Mouse (Mus musculus): Measurements from ENCODE around the gene Plxna4.

The Plxna4 gene

DNA sequence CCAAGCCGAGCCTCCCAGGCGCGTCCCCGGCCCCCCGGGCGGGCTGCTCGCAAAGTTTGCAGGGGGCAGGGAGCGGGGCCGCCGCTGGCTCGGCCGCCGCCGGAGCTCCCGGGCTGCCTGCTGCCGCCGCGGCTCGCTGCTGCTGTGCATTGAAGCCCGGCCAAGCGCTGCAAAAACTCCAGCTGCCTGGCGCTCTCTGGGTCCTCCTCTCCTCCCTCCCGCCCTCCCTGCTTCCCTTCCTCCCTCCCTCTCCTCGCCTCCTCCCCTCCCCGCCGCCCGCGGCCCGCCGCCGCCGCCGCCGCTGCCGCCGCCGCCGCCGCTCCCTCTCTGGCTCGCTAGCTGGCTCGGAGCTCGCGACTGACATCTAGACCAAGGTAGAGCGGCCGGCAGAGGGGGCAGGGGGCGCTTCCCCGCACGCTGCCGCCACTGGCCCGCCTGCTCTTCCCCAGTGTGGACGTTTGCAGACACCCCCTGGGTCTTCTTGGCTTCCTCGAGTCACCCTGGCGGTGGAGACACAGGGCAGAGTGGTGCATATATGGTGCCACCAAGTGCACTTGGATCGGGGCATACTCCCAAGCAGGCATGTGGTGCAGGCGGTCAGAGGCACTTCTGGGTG is at the start of gene Plxna4:
Plxna4 (minus strand) TSS at position 137 of the 616 bp plus-strand sequence.
- no peak for DNase-seq (ENCODE audit: low read depth, low spot score)

DNA sequence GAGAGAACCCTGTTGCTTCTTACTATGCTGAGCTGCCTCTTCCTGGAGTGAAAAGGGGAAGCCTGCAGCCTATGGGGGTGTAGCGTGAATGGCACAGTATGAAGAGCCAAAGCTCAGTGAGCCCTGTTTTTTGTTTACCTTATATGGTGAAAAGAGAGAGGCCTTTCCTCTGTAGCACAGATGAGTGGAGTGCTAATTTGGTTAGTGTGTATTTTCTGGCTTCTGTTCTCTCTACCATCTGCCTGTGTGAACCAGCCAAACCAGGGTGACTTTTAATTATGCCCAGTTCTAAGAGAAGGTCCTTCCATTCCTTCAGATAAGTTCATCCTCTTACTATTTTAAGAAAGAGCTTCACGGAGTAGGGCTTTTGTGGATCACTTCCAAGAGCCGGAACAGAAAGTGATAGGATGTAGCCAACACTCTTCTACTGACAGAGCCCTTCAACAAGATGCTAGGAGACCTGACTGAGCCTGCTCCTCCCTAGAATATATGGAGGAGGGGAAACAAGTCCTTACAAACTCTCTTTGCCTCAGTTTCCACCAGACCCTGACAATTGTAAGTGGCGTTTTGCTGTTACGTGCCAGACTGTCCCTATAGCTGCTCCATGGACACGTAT is 49.7 kb upstream of the Plxna4 start:
- DNase-seq (ENCODE audit: low read depth, low spot score) = no peak

DNA sequence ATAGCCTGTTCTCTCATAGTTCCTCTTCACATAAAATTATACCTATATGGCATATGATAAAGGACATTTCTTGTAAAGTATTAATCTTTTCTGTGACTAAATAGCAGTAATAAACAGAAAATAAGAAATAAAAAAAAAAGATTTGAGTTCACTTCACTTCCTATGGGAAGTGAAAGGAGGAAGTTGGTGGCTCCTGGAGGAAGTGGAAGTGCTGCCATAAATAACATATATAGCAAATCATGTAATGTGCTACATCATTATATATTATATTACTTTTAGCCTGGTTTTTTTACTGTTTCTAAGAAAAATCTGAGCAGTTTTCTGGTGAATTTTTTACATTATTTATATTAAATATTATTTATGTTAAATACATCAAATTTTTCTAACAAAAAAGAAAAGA is 22.7 kb upstream of the Plxna4 start:
- no peak for DNase-seq (ENCODE audit: low read depth, low spot score)

DNA sequence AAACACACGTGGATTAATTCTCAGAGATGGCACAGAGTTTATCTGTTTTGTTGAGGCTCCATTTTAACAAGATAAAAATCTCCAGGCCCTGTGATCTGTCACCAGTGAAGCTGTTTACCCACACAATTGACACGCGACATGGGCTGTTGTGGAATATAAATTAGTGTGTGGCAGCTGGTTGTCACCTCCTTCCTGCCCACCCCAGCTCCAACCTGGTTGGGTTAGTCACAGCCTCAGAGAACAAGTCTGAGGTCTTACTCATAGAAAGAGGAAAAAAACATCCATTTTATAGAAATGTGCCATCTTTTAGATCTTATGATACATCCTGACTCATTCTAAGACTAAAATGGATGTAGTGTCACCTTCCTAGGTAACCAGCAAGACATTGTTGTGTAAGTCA is 18.8 kb upstream of the Plxna4 start:
- DNase-seq (ENCODE audit: low read depth, low spot score) = no peak

DNA sequence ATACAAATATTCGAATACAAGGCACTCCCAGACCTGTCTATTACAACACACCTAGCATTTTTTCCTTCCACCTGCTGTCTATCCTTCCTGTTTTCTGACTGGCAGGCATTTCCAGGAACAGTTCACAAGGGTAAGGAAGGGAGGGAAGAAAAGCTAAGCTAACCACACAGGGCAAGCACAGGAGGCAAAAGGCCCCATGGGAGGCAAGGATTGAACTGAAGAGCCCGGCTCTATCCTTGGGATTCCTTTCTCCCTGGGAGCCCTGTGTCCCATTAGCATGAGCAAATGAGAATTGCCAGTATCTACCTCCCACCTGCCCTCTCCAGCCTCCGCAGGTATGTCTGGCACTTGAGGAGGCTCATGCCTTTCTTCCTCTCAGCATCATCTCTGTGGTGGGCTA is 17.6 kb upstream of the Plxna4 start:
- no peak for DNase-seq (ENCODE audit: low read depth, low spot score)

DNA sequence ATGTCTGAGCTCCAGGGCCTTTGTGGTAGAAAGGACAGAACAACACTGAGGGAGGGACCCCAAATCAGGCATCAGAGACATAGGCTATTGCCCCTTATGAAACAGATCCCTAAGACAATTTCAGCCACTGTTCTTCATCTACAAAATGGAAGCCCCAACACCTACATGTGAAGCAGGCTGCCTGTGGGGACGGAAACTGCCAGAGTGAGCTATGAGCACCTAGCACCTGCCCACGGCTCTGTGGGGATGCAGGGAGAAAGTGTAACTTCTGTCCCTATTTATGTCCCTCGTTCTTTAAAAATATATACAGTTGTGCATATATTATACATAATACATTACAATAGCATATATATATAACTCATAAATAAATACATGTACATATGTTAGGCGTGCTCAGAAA is 16.9 kb upstream of the Plxna4 start:
- DNase-seq (ENCODE audit: low read depth, low spot score) = no peak

DNA sequence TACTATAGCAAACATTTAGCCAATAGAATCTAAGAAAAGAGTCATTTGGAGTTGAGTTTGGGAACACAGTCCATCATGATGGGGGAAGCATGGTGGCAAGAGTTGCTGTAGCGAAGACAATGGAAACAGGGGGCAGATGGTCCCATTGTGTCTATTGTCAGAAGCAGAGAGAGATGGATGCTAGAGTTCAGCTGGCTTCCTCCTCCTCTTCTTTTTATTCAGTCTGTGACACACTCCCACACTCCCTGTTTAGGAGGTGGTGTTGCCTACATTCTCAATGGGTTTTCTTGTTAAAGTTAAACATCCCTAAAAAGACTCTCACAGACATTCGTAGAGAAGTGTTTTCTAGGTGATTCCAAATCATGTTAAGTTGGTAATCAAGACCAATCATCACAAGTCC is 14.1 kb upstream of the Plxna4 start:
- no peak for DNase-seq (ENCODE audit: low read depth, low spot score)

DNA sequence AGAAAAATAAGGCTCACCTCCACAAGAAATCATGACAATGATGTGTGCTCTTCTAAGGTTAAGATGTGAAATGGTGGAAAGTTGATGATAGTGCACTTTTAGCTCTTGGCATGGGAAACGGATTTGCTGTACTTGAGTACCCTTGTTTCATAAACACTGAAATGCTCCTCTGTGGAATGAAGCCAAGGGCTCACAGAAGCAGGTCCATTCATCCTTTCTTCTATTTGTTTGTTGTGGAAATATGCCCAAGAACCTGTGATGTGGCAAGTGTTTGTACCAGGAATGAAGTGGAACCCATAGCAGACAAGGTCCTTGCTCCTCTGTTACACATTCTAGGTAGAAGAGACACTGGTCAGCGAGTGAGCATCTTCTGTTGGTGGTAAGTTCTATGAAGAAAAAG is 13.3 kb upstream of the Plxna4 start:
- DNase-seq (ENCODE audit: low read depth, low spot score) = no peak

DNA sequence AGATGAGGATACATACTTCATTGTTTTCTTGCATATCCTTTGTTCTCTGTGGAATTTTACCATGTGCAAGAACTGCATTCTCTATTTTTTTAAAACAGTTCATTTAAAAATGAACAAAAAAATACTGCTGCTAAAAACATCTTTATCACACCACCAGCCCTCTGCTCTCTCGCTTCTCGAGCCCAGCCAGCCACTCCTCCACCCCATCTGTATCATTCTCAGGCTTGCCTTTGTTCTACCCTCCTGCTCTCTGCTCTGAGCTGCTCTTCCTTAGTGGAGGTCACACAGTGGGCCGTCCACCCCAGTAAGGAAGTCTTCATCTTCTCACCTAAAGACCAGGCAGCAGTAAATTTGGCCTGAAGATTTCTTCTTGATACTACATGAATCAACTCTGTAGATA is 7.6 kb upstream of the Plxna4 start:
- no peak for DNase-seq (ENCODE audit: low read depth, low spot score)

DNA sequence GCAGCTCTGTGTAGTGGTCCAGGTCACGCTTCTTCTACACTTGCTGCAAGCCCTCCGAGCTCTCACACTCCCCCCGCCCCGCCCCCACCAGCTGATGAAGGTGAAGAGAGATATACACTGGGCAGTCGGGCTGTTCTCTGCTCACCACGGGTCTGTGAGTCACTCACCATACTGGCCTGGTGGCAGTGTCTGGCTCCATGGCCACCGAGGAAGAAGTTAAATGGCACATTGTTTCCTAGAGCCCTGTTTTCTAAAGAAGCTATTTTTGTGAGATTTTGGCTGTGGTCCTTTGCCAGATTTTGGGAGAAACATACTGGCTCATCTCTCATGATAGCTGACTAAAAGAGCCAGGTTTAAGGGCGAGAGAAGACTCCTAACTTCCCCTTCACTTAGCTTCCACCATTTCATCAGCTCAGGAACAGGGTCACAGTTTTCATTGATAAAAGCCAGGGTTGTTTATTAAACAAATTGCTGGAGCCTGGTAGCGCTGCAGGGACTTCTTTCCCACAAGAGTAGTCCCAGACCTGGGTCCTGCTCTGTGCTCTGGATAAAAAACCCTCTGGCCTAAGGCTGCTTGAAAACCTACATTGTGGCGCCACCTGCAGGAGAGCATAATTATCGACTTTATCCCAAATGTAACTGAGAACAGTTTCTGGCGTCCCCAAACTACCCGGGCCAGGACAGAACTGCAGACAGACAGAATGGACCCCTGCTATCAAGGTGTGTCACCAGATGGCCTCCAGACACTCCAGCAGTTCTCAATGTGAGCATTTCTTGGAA is 3.2 kb upstream of the Plxna4 start:
- DNase-seq (ENCODE audit: low read depth, low spot score) = peak; percentile 56

DNA sequence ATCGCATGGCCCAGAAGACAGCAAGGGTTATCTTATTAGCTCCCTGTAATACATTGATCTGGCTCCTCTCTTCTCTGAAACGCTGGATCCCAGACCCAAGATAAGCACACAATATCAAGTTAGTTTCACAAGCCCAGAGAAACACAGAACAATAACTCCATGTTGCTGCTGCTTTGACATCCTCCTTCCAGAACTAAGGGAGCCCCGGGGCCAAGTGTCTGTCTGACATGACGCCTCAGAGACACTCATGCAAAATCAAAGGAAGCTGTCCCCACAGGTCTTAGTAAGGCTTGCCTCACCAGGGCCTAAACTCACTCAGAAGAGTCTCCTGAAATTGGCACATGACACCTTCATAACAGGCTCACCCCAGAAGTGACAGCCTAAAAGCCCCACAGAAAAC is 1.6 kb upstream of the Plxna4 start:
- DNase-seq (ENCODE audit: low read depth, low spot score) = no peak

DNA sequence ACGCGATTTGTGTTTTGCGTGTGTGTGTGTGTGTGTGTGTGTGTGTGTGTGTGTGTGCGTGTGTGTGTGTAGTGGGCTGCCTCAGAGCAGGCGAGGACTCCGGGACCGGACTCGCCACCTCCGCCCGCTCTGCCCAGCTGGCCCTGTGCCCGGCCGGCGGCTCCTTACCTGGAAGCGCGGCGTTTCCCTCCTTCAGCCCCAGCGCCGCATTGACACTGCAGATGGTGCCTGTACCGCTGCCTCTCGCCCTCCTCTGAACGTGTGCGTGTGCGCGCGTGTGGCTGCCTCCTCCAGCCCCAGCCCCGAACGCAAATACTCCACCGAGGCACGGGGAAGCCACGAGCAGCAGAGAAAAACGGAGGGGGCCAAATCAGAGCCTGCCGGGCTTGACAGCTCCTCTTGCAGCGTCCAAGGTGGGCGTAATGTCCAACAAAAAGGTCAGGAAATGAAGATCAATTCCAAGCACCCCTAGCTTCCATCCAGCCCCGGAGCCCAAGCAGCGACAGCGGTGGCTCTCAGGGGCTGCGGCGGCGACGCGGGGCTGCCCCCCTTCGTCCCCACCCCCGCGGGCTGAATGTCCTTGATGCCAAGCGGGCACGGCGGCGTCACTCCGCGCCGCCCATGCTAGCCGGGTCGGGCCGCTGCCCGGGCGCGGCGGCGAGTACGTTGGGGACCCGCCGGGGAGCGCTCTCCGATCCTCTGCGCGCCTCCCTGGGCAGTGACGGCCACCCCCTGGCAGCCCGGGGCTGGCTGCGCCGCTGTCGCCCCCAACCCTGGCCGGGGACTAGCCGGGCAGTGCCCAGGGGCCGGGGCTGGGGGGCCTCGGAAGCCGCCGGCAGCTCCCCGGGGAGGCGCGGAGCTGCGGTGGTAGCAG is 619 bp downstream of the Plxna4 start:
- no peak for DNase-seq (ENCODE audit: low read depth, low spot score)

DNA sequence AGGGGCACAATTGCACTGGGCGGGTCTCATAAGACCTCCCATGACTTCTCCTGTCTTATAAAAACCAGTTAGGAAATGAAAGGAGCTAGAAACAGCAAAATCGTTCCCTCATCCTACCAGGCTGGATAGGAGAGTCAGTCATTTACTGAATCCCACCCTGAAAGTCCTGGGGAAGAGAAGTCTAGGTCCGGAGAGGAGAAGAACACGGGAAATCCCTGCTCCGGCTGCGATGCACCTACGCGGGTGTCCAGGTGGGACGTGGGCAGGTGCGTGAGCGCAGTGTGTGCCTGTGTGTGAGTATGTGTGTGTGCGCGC is 1.2 kb downstream of the Plxna4 start:
- no peak for DNase-seq (ENCODE audit: low read depth, low spot score)

DNA sequence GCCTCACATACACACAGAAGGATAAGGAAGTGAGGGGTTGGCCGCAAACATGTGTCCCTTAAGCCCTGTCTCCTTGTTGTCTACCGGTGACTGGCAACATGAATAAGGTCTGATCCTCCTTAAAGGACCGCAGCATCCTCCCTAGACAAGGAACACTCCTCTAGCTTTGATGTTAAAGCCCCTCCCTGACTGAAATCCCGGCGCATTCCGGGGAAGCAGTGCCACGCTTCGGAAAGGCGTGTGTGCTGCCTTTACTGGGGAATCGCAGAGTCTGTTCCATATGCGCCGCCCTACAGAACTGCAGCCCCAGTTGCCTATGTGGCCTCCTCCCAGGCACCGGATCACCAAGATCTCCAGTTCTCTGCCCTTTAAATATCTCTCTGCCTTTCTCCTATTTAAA is 1.6 kb downstream of the Plxna4 start:
- no peak for DNase-seq (ENCODE audit: low read depth, low spot score)

DNA sequence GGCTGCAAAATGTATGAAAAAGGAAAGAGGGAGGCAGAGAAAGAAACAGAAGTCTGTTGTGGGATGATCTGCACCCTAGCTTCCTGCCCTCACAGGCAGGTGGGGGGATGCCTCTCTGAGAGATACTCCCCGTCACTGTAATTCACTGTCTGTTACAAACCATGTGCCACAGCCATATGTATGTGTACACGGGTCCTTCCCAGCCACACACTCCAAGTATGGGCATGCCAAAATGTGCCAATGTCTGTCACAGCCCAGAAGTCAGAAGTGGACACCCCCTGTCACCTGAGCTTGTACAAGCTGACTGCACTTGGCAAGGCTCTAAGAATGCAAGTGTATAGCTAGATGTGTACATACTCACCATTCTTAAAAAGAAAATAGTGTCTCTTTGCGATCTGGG is 2.8 kb downstream of the Plxna4 start:
- no peak for DNase-seq (ENCODE audit: low read depth, low spot score)

DNA sequence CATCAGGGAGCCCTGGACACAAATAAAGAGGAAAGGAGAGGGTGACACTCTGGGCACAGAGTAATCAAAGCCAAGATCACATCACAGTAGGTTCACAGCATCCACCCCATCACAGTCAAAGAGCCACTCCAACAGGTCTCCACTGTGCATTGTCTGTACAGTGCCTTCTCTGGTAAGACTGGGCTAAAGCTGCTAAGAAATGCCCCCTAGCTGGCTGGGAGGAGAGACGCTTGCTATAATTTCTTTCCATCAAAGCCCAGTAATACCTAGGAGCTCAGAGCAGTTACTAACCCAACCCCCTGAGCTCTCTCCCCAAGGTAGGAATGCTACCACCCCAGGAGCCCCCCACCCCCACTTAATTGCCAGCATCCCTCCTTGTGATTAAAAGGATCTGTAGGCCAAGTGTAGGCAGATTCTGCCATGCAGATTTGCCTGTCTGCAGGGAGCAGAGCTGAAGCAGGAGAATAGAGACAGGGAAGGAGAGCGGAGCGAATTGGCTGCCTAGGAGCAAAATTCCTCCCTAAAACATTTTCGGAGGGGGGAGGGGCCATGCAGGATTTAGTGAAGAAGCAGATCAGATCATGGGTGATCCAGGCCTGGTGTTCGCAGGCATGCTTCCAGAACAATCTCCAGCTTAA is 3.6 kb downstream of the Plxna4 start:
- DNase-seq (ENCODE audit: low read depth, low spot score) = no peak

DNA sequence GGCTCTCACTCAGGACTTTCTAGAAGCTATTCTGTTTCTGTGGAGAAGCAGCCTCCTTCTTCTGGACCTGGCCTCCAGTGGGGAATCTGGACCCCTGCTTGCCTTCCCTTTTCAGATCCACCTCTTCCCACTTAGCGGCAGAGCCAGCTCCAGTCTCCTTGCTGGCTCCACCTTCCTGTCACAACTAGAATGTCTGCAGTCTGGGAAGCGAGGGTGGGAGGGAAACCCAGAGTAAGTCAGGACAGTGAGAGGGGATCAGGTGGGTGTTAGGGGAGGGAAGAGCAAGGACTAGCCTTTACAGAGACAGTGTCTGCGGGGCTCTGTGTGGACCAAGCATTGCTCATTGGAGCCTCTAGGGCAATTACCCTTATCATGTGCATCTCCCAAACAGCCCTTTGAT is 4.4 kb downstream of the Plxna4 start:
- no peak for DNase-seq (ENCODE audit: low read depth, low spot score)

DNA sequence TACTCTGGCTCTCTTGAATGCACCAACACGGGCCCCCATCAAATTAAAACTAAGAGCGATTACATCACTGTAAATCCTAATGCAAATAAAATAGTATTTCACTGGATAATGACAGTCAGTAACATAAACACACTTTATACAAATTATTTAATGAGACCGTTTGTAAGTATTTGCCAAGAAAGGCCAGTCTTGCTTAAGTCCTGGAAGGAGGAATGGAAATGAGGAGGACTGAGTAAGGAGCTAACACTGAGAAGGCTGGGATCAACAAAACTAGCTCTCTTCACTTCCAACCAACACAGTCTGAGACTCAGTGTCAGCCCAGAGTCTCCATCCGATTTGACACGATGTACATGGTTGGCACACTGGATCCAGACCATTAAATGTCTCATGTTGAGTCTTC is 16.5 kb downstream of the Plxna4 start:
- no peak for DNase-seq (ENCODE audit: low read depth, low spot score)

DNA sequence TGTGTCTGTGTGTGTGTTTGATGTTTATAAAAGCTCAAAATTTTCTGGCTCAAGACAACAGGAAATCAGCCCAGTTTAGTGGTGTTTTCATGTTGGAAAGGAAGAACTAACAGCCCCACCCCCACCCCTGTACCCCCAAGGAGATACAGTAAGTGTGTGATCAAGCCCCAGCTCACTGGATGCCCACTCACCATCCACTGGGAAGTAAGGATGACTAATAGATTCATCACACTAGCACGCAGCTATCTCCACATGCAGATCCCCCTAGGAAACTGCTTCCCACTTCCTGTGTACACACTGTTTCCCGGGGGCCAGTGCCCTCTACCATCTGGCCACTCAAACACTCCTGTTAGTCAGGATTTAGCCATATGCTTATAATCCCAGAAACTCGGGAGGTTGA is 17.5 kb downstream of the Plxna4 start:
- DNase-seq (ENCODE audit: low read depth, low spot score) = no peak

DNA sequence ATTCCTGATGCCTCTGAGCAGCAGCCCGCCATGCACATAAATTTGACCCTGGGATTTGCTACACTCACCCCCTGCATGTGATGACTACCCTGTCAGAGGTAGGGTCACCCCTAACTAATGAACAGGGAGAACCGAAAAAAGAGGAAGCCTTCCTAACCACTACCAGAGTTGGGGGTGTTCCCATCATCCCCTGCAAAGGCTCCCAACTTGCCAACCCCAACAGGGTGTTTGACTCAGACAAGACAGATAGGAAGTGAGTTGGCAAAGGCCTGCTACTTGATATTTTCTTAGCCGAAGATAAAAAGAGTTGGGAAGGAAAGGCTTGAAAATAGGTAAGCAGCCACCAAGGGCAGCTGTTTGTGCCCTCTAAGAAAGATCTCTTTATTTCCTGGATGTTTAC is 18.1 kb downstream of the Plxna4 start:
- no peak for DNase-seq (ENCODE audit: low read depth, low spot score)

DNA sequence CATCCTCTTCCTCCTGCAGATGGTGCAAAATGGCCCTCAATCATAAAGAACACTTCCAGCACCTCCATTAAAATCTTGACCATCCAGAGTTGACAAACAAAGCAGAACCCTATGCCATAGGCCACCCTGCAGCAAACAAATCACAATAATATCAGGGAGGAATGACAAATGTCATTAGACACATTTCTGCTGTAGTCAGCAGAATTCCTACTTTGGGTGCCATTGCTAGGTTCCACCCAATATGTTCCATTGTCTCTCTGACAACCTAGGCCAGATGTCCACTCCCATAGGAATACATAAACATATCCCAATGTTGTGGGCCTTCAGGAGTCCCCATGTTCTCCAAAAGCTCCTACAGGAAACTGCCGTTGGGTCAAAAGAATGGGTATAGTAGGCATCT is 41.1 kb downstream of the Plxna4 start:
- DNase-seq (ENCODE audit: low read depth, low spot score) = no peak

DNA sequence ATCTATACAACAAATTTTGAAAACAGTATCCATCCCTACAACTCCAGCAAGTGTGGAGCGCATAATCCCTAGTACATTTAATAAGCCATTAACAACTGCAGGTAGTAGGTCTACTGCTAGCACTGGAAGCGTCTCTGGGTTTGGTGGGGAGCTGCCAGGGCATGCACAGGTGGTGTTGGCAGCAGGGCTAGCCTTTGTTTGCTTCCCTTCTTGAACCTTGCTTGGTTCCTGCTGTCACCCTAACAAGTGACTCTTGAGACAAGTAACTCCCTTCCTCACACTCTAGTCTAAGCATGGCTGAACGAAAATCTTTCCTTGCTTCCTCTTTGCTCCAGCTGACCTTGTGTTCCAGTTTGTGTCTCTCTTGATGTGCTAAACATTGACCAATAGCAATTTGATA is 44.0 kb downstream of the Plxna4 start:
- no peak for DNase-seq (ENCODE audit: low read depth, low spot score)

Data from embryo, embryonic 11.5 days (tissue).